Mouse (Mus musculus) small intestine, adult 2 months (tissue): ENCODE data around the gene Slc38a8.

Source experiments
- CTCF ChIP-seq: fragments of 200-500 bp; IDR thresholded peaks from 2 replicates; pipeline ENCODE4 v1.5.1; 2012; ENCODE audit warnings: low read depth, mild to moderate bottlenecking, control low read depth, inconsistent platforms, low read length, moderate library complexity, mixed read lengths; ENCODE audit not compliant: insufficient replicate concordance, insufficient read length; ENCODE audit errors: extremely low read depth
- POLR2A ChIP-seq: fragments of 200-500 bp; IDR thresholded peaks from 2 replicates; pipeline ENCODE4 v1.6.1; 2012; ENCODE audit warnings: low read depth, mild to moderate bottlenecking, control low read depth, inconsistent platforms, low read length, moderate library complexity

- no peak for TF ChIP-seq CTCF
- no peak for TF ChIP-seq POLR2A
Observed at GRCm38 (mm10) chr8:119503191-119503767, 1.8 kb upstream of the Slc38a8 start.
